Mouse (Mus musculus) gastrocnemius, postnatal 4 days (tissue): Measurements from ENCODE around the gene Exoc8. TPM values are rescaled to one million over a fixed set of nuclear protein-coding genes. Genes with fewer than 3 reads are reported as not detected.

ENCODE experiments used
- DNase-seq, 2 experiments: peaks; one replicate each; pipeline ENCODE4 v3.0.0; 2021 to 2022; ENCODE audit warnings: low spot score in 2 of 2, mixed read lengths in 2 of 2
- long read RNA-seq, 2 experiments: library from polyadenylated mRNA; stranded (forward); transcript quantifications; one replicate each; pipeline ENCODE4 v2.0.0; 2021
- total RNA-seq, 2 experiments: library from RNA; stranded (reverse); gene quantifications; 2 replicates each; pipeline ENCODE4 v1.2.3; 2021

The Exoc8 gene
- total RNA-seq = 10 to 100 TPM; 10.4 to 11.3 TPM
- long read RNA-seq, experiment 1, full-length matches to known transcripts = 11 of 11 reads
- long read RNA-seq, experiment 1, partial matches to known transcripts = 0 of 11 reads
- long read RNA-seq, experiment 1, other reads (novel, unspliced or antisense) = 0 of 11 reads
- long read RNA-seq, experiment 2, full-length matches to known transcripts = 10 of 10 reads
- long read RNA-seq, experiment 2, partial matches to known transcripts = 0 of 10 reads
- long read RNA-seq, experiment 2, other reads (novel, unspliced or antisense) = 0 of 10 reads

DNA sequence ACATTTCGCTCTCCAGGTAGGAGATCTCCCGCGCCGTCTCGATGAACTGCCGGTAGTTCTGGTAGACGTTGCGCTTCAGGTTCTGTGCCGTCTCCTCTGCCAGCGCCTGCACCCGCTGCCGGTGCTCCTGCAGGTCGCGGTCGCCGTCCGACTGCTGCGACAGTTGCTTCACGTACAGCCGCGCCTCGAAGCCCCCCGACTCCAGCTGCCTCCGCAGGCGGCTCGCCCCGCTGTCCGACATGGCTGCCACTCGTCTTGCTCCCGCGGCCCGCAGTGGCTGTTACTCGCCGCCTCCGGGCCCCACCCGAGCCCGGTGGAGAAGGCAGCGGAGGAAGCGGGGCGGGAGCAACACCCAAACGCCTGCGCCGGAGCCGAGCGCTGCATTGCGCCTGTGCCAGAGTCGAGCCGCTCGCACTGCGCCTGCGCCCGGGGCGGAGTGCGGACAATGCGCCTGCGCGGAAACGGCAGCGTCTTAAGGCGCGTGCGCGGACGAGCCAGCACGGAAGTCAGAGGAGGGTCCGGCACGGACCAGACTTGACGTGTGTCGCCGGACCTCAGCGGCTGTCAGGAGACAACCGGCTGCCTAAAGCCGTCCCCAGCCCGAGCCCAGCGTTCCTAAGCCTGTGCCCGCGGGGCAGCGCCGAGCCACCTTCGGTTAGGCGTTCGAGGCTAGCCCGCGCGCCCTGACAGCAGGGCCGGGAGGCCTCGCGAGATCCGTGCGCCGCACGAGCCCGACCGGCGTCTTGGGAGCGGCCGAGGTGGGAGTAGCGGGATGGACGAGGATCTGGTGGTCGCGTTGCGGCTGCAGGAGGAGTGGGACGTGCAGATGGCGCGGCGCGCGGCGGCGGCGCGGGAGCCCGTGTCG lies at the start of gene Exoc8, which contains the start of gene Sprtn:
Exoc8 (minus strand) TSS at position 320 of the 865 bp plus-strand sequence.
Sprtn (plus strand) TSS at position 501 of the 865 bp plus-strand sequence.
- DNase-seq = peak; percentile 97 to 98

DNA sequence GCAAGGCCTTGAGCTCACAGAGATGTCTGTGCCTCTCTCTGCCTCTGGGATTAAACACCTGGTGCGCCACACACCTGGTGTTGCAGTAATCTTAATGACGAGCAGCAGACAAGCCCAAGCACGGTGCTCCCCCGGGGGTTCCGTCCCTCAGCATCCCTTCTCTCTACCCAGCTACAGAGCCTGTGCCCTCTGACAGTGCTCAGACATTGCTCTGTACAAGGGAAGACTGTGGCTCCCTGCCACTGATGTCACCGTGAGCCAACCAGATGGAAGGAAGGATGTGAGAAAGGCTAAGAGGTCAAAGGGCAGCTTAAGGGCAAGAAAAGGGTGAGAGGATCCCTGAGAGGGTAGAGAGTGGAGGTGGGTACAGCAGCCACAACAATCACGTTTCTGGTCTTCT lies 46.9 kb upstream of the Exoc8 start:
- no peak for DNase-seq

DNA sequence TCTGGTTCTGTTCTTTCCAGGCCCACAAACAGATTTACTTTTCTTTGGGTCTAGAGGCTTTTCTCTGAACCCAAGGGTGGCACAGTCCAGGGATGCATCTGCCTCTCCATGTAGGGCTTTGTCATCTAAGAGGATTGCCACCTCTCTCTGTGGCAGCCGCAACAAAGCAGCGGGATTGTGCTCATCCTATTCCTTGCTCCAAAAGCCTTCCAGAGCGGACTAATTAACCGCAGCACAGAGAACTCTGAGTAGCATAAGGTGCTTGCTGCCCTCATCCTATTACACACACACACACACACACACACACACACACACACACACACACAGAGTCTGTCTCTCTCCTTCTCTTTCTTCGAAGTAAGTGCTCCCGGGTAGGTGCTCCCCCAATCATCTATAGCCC lies 46.3 kb upstream of the Exoc8 start:
- no peak for DNase-seq

DNA sequence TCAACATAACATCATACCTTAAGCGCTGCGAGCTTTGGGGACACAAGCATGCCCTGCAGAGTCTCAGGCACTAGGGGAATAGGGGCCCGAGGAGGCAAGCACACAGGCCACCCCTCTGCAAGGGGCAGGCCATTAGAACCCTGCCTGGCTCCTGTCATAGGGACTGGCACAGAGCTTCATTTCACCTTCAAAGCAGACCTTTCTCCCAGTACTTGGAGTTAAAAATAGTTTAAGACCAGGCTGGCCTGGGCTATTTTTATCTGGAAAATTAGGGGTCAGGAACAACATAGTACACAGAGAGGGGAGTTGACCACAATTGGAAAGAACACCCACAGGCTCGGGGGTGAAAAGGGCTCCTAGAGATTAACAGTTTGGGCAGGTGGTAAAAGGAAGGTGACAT lies 39.8 kb upstream of the Exoc8 start:
- DNase-seq = no peak

DNA sequence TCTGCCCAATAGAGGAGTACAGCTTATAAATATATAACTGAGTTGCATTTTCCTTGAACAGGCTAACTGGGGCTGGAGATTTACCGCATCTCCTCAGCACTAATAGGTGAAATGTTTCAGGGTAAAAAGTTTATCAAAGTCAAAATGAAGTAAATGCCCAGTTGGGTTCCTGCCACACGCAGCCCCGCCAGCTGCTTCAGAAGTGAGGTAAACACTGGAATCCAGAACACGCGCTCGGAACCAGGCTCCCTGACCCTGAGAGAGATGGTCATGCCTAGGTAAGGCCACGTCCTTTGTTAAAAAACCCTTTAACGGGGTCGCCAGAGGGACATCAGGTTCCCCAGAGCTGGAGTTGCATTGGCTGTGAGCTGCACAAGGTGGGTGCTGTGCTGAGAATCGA lies 39.2 kb upstream of the Exoc8 start:
- DNase-seq = no peak

DNA sequence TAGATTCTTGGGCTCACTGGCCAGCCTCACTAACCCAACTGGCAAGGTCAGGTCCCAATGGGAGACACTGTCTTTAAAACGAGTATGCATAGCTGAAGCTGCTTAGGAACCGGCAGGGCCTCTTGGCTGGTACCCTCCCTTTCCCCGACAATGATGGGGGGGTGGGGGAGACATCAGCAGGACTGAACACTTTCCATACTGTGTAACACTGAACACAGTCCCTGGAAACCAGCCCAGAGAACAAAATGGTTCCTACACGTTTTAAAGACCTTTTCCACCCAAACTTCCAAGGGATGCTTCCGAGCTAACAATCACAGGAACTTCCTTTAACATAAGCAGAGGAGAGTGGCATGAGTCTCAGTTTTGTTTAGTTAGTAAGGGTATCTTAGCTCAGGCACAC lies 37.6 kb upstream of the Exoc8 start:
- DNase-seq = no peak

GRCm38 (mm10) chr8:124932435-124932834 lies 34.9 kb upstream of the Exoc8 start:
- no peak for DNase-seq

GRCm38 (mm10) chr8:124930649-124931048 lies 33.1 kb upstream of the Exoc8 start:
- no peak for DNase-seq

DNA sequence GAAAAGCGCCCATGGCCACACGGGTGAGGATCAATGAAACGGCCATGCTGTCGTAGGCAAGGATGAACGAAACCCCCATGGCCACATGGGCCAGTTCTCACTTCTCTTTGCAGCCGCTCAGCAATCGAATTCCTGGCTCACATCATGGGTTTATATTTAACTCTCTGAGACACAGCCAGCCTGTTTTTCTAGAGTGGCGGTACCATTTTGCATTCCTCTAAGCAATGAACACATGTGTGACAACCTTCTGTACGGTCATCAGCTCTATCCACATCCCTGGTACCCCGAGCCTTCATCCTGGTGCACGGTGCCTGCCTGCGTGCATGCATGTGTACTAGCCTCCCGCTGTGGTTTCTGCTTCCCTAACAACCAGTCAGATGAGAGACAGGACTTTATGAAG lies 32.6 kb upstream of the Exoc8 start:
- DNase-seq = no peak

DNA sequence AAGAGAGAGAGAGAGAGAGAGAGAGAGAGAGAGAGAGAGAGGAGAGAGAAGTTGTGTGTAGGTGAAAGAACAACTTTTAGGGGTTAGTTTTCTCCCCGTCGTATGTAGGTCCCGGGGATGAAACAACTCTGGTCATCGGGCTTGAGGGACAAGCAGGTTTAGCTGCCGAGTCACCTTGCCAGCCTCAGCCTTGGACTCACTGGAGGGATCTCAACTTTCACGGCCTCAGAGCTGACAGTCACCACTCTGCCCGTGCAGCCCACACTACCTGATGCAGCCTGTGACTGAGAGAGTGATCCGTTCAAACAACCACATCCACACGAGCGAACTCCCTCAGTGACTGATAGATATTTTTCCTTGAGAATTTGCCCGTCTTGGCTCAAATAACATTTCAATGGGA lies 31.5 kb upstream of the Exoc8 start:
- no peak for DNase-seq

DNA sequence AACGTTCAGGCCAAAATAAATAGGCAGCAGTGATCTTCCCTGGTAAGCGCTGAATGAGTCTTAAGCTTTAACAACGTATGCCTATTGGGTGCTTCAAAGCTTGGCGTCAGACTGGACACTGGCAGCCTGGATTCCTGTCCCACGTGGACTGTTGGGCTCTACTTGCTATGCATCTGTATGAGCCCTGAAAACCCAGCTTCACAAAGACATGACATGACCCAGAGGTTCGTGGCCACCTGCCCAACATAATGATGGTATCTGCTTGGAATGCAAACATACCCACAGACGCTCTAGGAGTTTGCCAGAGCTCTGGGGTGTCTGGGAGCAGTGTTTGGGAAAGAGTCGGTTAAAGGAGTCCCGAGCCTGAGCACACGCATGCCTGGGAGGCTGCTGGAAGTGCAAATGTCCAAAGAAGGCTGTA lies 28.9 kb upstream of the Exoc8 start:
- DNase-seq = peak in 1 of 2 experiments; percentile 64

GRCm38 (mm10) chr8:124925544-124926266 lies 28.2 kb upstream of the Exoc8 start:
- DNase-seq = no peak

- DNase-seq = peak in 1 of 2 experiments; percentile 34
These were observed 26.6 kb upstream of the Exoc8 start for GRCm38 (mm10) chr8:124923971-124924652.

GRCm38 (mm10) chr8:124922490-124923089 lies 25.1 kb upstream of the Exoc8 start:
- no peak for DNase-seq

- no peak for DNase-seq
These were observed 24.1 kb upstream of the Exoc8 start for GRCm38 (mm10) chr8:124921369-124922279.

- DNase-seq = no peak
These were observed 20.4 kb upstream of the Exoc8 start for GRCm38 (mm10) chr8:124917741-124918484.

DNA sequence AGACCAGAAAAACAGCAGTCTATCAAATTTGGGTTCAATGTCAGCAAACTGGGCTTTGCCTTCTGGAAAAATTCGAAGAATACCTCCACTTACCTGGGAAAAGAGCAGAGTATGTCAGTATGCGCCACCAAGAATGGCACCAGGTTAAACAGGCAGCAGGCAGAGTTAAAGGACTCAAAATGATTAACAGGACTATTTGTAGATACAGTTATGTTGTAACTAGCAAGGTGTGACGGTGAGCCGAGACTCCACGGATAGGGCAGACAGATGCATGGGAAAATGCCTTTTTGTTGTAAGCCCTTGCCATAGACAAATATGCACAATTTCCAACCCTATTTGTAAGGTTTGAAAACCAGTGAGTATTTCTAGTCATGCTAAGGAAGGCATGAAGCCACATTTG lies 16.6 kb upstream of the Exoc8 start:
- DNase-seq = no peak

GRCm38 (mm10) chr8:124911938-124912872 lies 14.7 kb upstream of the Exoc8 start:
- DNase-seq = no peak
